Mouse (Mus musculus): Measurements from ENCODE around the gene Clint1. TPM values are rescaled to one million over a fixed set of nuclear protein-coding genes. Genes with fewer than 3 reads are reported as not detected.

The Clint1 gene
- total and polyA plus RNA-seq, 2 experiments from 2014 or later: 30.1 to 32.3 TPM

DNA sequence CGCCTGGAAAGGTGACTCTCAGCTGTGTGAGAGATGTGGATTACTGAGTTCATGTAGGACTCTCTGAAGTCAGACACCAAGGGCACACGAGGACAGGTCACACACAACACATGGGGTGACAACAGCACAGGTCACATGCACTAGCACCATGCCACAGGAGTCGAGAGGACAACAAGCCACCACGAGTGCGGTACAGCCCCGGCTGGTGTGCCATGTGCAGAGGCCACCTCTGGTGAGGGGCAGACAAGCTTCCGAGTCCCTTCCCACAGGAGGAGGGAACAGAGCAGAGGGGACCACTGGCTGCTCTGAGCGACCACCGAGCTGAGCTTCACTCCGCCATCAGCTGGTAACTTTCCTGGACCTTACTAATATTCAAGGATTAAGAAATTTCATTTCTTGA, 80.9 kb downstream of the Clint1 start:
- DNase-seq (ENCODE audit: low spot score): no peak
- ATAC-seq (ENCODE audit: insufficient read depth, low read depth): peak; percentile 58
- H3K27me3 ChIP-seq (ENCODE audit: control insufficient read depth, insufficient read depth, low read length): no peaks in the 10 kb centered on the region
- H3K36me3 ChIP-seq (replicated peaks; ENCODE audit: control insufficient read depth, insufficient read depth, low read length): peaks cover 70% of the 10 kb centered on the region
- H3K27ac ChIP-seq (ENCODE audit: low read depth): no peak overlapping the region
- TF ChIP-seq CTCF (IDR thresholded peaks at IDR 0.05; ENCODE audit: low read depth) (no peak), EP300 (IDR thresholded peaks at IDR 0.05; ENCODE audit: low read depth) (no peak)
- no peak overlapping the region for H3K4me3 ChIP-seq (ENCODE audit: low read depth, low read length)
- H3K4me2 ChIP-seq (ENCODE audit: low read depth, low read length): no peak overlapping the region
- H3K9me3 ChIP-seq (replicated peaks; ENCODE audit: control insufficient read depth, low read length): no peaks in the 10 kb centered on the region
- H3K9ac ChIP-seq (replicated peaks; ENCODE audit: low read depth, low read length): no peak overlapping the region
- WGBS: 80% methylated on average over 10 of the region's 10 CpGs
- H3K4me1 ChIP-seq (ENCODE audit: control insufficient read depth, insufficient read depth): no peaks in the 10 kb centered on the region

GRCm38 (mm10) chr11:45937478-45937877, 85.6 kb downstream of the Clint1 start:
- Histone ChIP-seq H3K27ac (ENCODE audit: low read depth) (no peak overlapping the region), H3K4me3 (ENCODE audit: low read depth, low read length) (no peak overlapping the region)

DNA sequence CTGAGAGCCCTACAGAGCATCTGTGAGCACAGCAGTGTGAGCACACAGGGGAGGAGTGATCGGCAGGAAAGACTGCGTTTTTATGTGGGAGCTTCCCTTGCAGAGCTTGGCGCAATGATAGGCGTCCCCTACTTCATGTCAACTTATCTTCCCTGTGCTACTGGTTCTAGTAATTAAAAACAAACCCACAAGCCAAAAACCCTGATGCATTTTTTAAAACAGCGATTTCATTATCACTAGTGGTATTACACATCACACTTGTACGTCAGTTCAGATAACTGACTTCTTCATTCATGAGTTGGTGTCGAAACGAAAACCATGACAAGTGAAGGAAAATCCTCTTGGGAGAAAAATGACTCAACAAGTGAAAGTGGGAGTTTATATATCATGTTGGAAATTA, 87.1 kb downstream of the Clint1 start:
- TF ChIP-seq EP300 (IDR thresholded peaks at IDR 0.05; ENCODE audit: low read depth): no peak
- TF ChIP-seq CTCF (IDR thresholded peaks at IDR 0.05; ENCODE audit: low read depth): no peak
- Histone ChIP-seq H3K27me3 (ENCODE audit: control insufficient read depth, insufficient read depth, low read length) (no peaks in the 10 kb centered on the region), H3K4me3 (ENCODE audit: low read depth, low read length) (no peak overlapping the region), H3K27ac (ENCODE audit: low read depth) (no peak overlapping the region), H3K9me3 (replicated peaks; ENCODE audit: control insufficient read depth, low read length) (no peaks in the 10 kb centered on the region), H3K9ac (replicated peaks; ENCODE audit: low read depth, low read length) (no peak overlapping the region), H3K36me3 (replicated peaks; ENCODE audit: control insufficient read depth, insufficient read depth, low read length) (peaks cover 36% of the 10 kb centered on the region), H3K4me2 (ENCODE audit: low read depth, low read length) (no peak overlapping the region), H3K4me1 (ENCODE audit: control insufficient read depth, insufficient read depth) (peaks cover 4% of the 10 kb centered on the region; the same call in 1 of the 2 replicates)
- 70% methylated on average over 8 of the region's 8 CpGs for WGBS
- no peak for DNase-seq (ENCODE audit: low spot score)
- ATAC-seq (ENCODE audit: insufficient read depth, low read depth): no peak; the same call in 1 of the 2 replicates

More at GRCm38 (mm10) chr11:45937478-45937877, 85.6 kb downstream of the Clint1 start:
- Histone ChIP-seq H3K4me1 (ENCODE audit: control insufficient read depth, insufficient read depth) (no peaks in the 10 kb centered on the region), H3K4me2 (ENCODE audit: low read depth, low read length) (no peak overlapping the region), H3K9ac (replicated peaks; ENCODE audit: low read depth, low read length) (no peak overlapping the region), H3K9me3 (replicated peaks; ENCODE audit: control insufficient read depth, low read length) (no peaks in the 10 kb centered on the region), H3K27me3 (ENCODE audit: control insufficient read depth, insufficient read depth, low read length) (no peaks in the 10 kb centered on the region), H3K36me3 (replicated peaks; ENCODE audit: control insufficient read depth, insufficient read depth, low read length) (peaks cover 50% of the 10 kb centered on the region)
- whole genome bisulfite sequencing: 91% methylated on average over 8 of the region's 8 CpGs
- no peak for TF ChIP-seq CTCF (IDR thresholded peaks at IDR 0.05; ENCODE audit: low read depth)
- no peak for TF ChIP-seq EP300 (IDR thresholded peaks at IDR 0.05; ENCODE audit: low read depth)
- no peak for ATAC-seq (ENCODE audit: insufficient read depth, low read depth)
- DNase-seq (ENCODE audit: low spot score): no peak

GRCm38 (mm10) chr11:45942281-45942680, 90.4 kb downstream of the Clint1 start:
- no peak for DNase-seq (ENCODE audit: low spot score)
- H3K4me2 ChIP-seq (ENCODE audit: low read depth, low read length): no peak overlapping the region
- H3K36me3 ChIP-seq (replicated peaks; ENCODE audit: control insufficient read depth, insufficient read depth, low read length): 0 out of 2 replicates have a peak, but pooled peaks cover 3% of the 10 kb centered on the region
- no peaks in the 10 kb centered on the region for H3K27me3 ChIP-seq (ENCODE audit: control insufficient read depth, insufficient read depth, low read length)
- H3K4me1 ChIP-seq (ENCODE audit: control insufficient read depth, insufficient read depth): peaks cover 4% of the 10 kb centered on the region; the same call in 1 of the 2 replicates
- H3K9ac ChIP-seq (replicated peaks; ENCODE audit: low read depth, low read length): no peak overlapping the region
- H3K27ac ChIP-seq (ENCODE audit: low read depth): no peak overlapping the region
- TF ChIP-seq EP300 (IDR thresholded peaks at IDR 0.05; ENCODE audit: low read depth): no peak
- TF ChIP-seq CTCF (IDR thresholded peaks at IDR 0.05; ENCODE audit: low read depth): no peak
- no peaks in the 10 kb centered on the region for H3K9me3 ChIP-seq (replicated peaks; ENCODE audit: control insufficient read depth, low read length)
- 82% methylated on average over 7 of the region's 7 CpGs for WGBS
- ATAC-seq (ENCODE audit: insufficient read depth, low read depth): no peak
- H3K4me3 ChIP-seq (ENCODE audit: low read depth, low read length): no peak overlapping the region

DNA sequence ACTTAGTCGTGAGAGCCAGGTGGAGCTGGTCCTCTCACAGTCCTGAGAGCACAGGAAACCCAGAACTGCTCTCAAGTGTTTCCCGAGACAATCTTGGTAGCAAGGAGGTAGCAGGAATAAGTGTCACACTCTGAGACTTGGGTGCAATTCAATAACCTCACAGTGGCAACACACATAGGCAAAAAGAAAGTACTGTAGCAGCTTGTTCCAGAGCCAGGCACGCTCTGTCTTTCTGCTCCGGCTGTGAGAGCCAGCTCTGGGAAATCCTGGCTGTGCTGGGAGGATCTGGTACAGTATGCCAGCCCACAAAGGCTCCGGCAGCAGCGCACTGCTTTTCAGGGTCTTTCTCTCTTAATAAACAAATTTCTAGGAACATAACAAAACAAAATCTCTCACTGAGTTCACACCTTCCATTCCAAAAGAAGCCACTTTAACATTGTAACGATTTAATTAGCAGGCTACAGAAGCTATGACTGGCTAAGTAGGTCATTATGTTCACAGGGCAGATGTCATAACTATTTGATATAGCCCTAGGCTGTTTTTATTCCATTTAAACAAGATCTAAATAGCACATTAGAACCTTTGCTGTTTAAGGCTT, 91.4 kb downstream of the Clint1 start:
- H3K27ac ChIP-seq (ENCODE audit: low read depth): no peak overlapping the region

More for the DNA sequence above, 91.4 kb downstream of the Clint1 start:
- Histone ChIP-seq H3K27me3 (ENCODE audit: control insufficient read depth, insufficient read depth, low read length) (no peaks in the 10 kb centered on the region), H3K4me3 (ENCODE audit: low read depth, low read length) (peak overlapping the region; percentile 81), H3K4me1 (ENCODE audit: control insufficient read depth, insufficient read depth) (peaks cover 4% of the 10 kb centered on the region; the same call in 1 of the 2 replicates), H3K9me3 (replicated peaks; ENCODE audit: control insufficient read depth, low read length) (no peaks in the 10 kb centered on the region), H3K4me2 (ENCODE audit: low read depth, low read length) (peak overlapping the region; percentile 97), H3K9ac (replicated peaks; ENCODE audit: low read depth, low read length) (peak overlapping the region; percentile 70; the same call in 1 of the 2 replicates), H3K36me3 (replicated peaks; ENCODE audit: control insufficient read depth, insufficient read depth, low read length) (peaks cover 4% of the 10 kb centered on the region; the same call in 1 of the 2 replicates)
- TF ChIP-seq CTCF (IDR thresholded peaks at IDR 0.05; ENCODE audit: low read depth): no peak
- TF ChIP-seq EP300 (IDR thresholded peaks at IDR 0.05; ENCODE audit: low read depth): no peak
- 45% methylated on average over 7 of the region's 7 CpGs for WGBS
- DNase-seq (ENCODE audit: low spot score) (no peak), ATAC-seq (ENCODE audit: insufficient read depth, low read depth) (no peak)

Data from heart, postnatal 0 days (tissue).